Mouse (Mus musculus) urinary bladder, adult 18-20 months (tissue): ENCODE results near the gene Eci1.

Source experiments
- DNase-seq, 2 experiments: peaks; one replicate each; pipeline ENCODE4 v3.0.0; 2022; ENCODE audit warnings: low spot score in 2 of 2, mixed read lengths in 2 of 2

The Eci1 gene

GRCm38 (mm10) chr17:24472512-24472911 lies 46.1 kb downstream of the Eci1 start:
- no peak for DNase-seq

GRCm38 (mm10) chr17:24473612-24474275 lies 47.3 kb downstream of the Eci1 start, which contains the start of gene Bricd5:
Bricd5 (plus strand) TSS chr17:24473884.
- no peak for DNase-seq

- no peak for DNase-seq
Observed at GRCm38 (mm10) chr17:24474557-24474956, 48.1 kb downstream of the Eci1 start.

GRCm38 (mm10) chr17:24475586-24475985 lies 49.1 kb downstream of the Eci1 start:
- no peak for DNase-seq

GRCm38 (mm10) chr17:24476022-24476776 lies 49.8 kb downstream of the Eci1 start:
- DNase-seq: no peak

- no peak for DNase-seq
Observed at GRCm38 (mm10) chr17:24477053-24477984, 50.9 kb downstream of the Eci1 start.

- no peak for DNase-seq
Observed at GRCm38 (mm10) chr17:24477985-24478600, 51.7 kb downstream of the Eci1 start.

GRCm38 (mm10) chr17:24478663-24479380 lies 52.4 kb downstream of the Eci1 start, which contains the start of gene Mlst8:
Mlst8 (minus strand) TSS chr17:24479078.
- peak; percentile 93 to 97 for DNase-seq

GRCm38 (mm10) chr17:24479431-24479830 lies 53.0 kb downstream of the Eci1 start:
- DNase-seq: no peak

GRCm38 (mm10) chr17:24480201-24480826 lies 53.9 kb downstream of the Eci1 start:
- DNase-seq: no peak

- no peak for DNase-seq
Observed at GRCm38 (mm10) chr17:24481027-24481815, 54.8 kb downstream of the Eci1 start.

- DNase-seq: no peak
Observed at GRCm38 (mm10) chr17:24483495-24483894, 57.1 kb downstream of the Eci1 start.

GRCm38 (mm10) chr17:24485090-24485860 lies 58.8 kb downstream of the Eci1 start:
- DNase-seq: no peak

- DNase-seq: peak in 1 of 2 experiments; percentile 20
Observed at GRCm38 (mm10) chr17:24488186-24488661, 61.8 kb downstream of the Eci1 start, which contains the start of gene Caskin1. Caskin1 (plus strand) TSS chr17:24488601.

GRCm38 (mm10) chr17:24488662-24489264 lies 62.3 kb downstream of the Eci1 start:
- peak in 1 of 2 experiments; percentile 20 for DNase-seq
